Mouse (Mus musculus): Measurements from ENCODE around the gene Nfyc. TPM values are rescaled to one million over a fixed set of nuclear protein-coding genes. Genes with fewer than 3 reads are reported as not detected.
A peak's percentile ranks its signal among the peaks of the same experiment; 100 is the strongest.

Nfyc gene
- polyA plus RNA-seq, 1 experiment from 2014 or later: 102 TPM

DNA sequence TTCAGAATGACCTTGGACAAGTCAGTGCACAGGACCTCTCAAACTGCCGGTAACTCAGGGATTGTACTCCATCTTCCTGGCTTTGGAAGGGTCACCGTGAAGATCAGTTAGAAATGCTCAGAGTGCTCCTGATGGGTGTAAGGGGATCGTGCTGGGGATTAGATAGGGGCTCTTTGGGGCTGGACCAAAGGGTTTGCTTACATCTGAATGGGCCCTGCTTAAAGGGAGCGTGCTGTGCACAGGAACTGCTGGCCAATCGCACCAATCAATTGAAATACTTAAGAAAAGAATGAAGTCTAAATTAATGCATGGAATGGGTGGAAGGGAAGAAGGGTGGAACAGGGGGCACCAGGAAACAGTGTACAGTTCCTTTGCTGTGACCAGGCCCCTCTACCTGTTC is 75.6 kb downstream of the Nfyc start:
- no peak for ATAC-seq (ENCODE audit: insufficient number of reproducible peaks, insufficient read depth, low FRiP score, low read depth)
- Histone ChIP-seq H3K27me3 (ENCODE audit: control insufficient read depth, insufficient read depth, low read length) (no peaks in the 10 kb centered on the region), H3K27ac (ENCODE audit: low read length) (no peak overlapping the region), H3K9ac (replicated peaks; ENCODE audit: low read depth, low read length) (no peak overlapping the region), H3K4me1 (ENCODE audit: control insufficient read depth, insufficient read depth, low read length) (no peaks in the 10 kb centered on the region), H3K36me3 (ENCODE audit: control insufficient read depth, insufficient read depth, low read length) (peaks cover 33% of the 10 kb centered on the region), H3K4me3 (ENCODE audit: low read depth, low read length) (no peak overlapping the region), H3K9me3 (ENCODE audit: control insufficient read depth, low read depth, low read length) (no peaks in the 10 kb centered on the region), H3K4me2 (replicated peaks; ENCODE audit: low read depth, low read length) (no peak overlapping the region)
- 62% methylated on average over 5 of the region's 5 CpGs for WGBS

DNA sequence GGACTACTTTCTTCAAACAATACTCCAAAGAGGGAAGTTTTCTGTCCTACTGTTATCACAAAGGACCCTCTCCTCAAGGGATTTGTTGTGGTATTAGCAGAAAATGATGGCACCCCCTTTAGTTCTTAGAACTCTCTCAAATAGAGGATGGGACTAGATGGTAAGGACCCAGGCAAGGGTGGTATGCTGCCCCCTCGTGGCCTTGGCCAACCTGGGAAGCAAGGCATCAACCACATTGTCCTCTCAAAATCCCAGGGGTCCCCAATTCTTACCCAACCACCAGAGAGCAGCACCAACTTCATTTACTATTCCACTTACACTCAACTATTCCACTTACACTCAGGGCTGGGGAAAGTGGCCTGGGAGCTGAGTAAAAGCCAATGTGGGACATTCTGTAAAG is 76.1 kb downstream of the Nfyc start:
- H3K9ac ChIP-seq (replicated peaks; ENCODE audit: low read depth, low read length): no peak overlapping the region
- H3K27me3 ChIP-seq (ENCODE audit: control insufficient read depth, insufficient read depth, low read length): 0 out of 2 replicates have a peak, but pooled peaks cover under 1% of the 10 kb centered on the region
- H3K9me3 ChIP-seq (ENCODE audit: control insufficient read depth, low read depth, low read length): no peaks in the 10 kb centered on the region
- no peak overlapping the region for H3K4me2 ChIP-seq (replicated peaks; ENCODE audit: low read depth, low read length)
- H3K4me1 ChIP-seq (ENCODE audit: control insufficient read depth, insufficient read depth, low read length): no peaks in the 10 kb centered on the region
- 0% methylated on average over 1 of the region's 1 CpGs for WGBS
- H3K27ac ChIP-seq (ENCODE audit: low read length): no peak overlapping the region
- H3K36me3 ChIP-seq (ENCODE audit: control insufficient read depth, insufficient read depth, low read length): peaks cover 29% of the 10 kb centered on the region
- 0 out of 2 replicates have a peak, but pooled peaks have one; percentile 56 for ATAC-seq (ENCODE audit: insufficient number of reproducible peaks, insufficient read depth, low FRiP score, low read depth)
- H3K4me3 ChIP-seq (ENCODE audit: low read depth, low read length): no peak overlapping the region

DNA sequence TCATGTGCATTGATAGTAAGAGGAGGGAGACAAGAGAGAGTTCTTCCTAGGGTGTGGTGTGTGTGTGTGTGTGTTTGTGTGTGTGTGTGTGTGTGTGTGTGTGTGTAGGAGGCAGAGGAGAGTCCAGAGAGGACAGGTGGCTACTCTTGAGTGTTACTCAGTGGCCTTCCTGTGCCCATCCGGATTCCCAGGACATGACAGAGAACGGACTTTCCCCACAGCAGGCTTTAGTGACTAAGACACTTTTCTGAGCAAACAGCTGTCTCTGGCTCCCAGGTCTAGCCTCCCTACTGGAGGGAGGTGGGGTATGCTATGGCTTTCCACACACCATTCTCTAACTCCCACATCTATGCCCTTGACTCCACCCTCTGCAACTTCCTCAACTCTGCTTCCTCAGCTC is 81.8 kb downstream of the Nfyc start:
- WGBS: 31% methylated on average over 2 of the region's 2 CpGs
- Histone ChIP-seq H3K4me3 (ENCODE audit: low read depth, low read length) (no peak overlapping the region), H3K9ac (replicated peaks; ENCODE audit: low read depth, low read length) (no peak overlapping the region), H3K9me3 (ENCODE audit: control insufficient read depth, low read depth, low read length) (no peaks in the 10 kb centered on the region), H3K36me3 (ENCODE audit: control insufficient read depth, insufficient read depth, low read length) (no peaks in the 10 kb centered on the region), H3K4me2 (replicated peaks; ENCODE audit: low read depth, low read length) (no peak overlapping the region), H3K4me1 (ENCODE audit: control insufficient read depth, insufficient read depth, low read length) (peaks cover 5% of the 10 kb centered on the region; the same call in 1 of the 2 replicates), H3K27ac (ENCODE audit: low read length) (no peak overlapping the region), H3K27me3 (ENCODE audit: control insufficient read depth, insufficient read depth, low read length) (peaks cover 23% of the 10 kb centered on the region)
- no peak for ATAC-seq (ENCODE audit: insufficient number of reproducible peaks, insufficient read depth, low FRiP score, low read depth)

DNA sequence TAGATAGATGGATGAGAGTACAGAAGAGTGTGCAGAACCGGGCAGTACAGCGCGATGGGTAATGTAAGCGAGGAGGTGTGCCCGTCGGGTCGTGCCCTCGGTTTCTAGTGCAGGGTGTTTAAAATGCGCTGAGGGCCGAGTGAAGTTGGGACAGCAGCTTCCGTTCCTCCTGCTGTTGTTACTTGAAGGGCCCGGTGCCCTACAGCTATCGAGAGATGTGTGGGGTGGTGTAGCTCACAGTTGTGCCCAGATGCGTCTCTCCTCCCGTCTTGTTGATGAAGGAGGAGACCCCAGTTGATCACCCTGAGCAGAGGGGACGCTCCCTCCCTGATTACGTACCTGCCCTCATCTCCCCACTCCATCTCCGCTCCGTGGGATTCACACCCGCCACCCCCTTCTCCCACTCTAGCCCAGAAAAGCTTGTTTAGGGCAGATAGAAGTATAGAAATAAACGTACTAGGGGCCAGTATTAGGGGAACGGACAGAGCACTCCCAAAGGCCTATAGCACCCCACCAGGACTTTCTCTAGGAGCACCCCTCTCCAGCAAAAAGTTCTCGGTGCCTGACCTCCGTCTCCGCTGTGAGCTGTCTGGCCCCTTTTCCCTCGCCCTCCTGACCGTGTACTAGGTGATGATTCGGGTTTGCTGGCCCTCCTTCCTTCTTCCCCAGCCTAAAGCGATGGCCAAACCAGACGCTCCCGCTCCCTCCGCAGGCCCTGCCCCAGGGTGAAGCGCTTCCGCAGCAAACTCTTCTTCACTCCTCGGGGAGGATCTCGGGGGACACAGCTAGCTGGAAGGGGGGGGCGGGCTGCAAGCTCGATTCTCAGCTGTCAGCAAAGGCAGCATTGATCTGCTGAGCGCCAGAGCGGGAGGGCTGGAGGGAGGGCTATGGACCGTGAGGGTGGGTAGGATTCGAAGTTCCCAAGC is 83.2 kb downstream of the Nfyc start, which contains the start of gene Kcnq4:
TSS of gene Kcnq4 (minus strand) at position 672 of the 926 bp plus-strand sequence.
- Histone ChIP-seq H3K27me3 (ENCODE audit: control insufficient read depth, insufficient read depth, low read length) (peaks cover 23% of the 10 kb centered on the region), H3K27ac (ENCODE audit: low read length) (no peak within 1 kb of the TSS), H3K9ac (replicated peaks; ENCODE audit: low read depth, low read length) (no peak within 1 kb of the TSS; the same call in 1 of the 2 replicates), H3K4me2 (replicated peaks; ENCODE audit: low read depth, low read length) (peak within 1 kb of the TSS; percentile 100), H3K36me3 (ENCODE audit: control insufficient read depth, insufficient read depth, low read length) (no peaks in the 10 kb centered on the region), H3K4me1 (ENCODE audit: control insufficient read depth, insufficient read depth, low read length) (peaks cover 5% of the 10 kb centered on the region; the same call in 1 of the 2 replicates), H3K4me3 (ENCODE audit: low read depth, low read length) (peak within 1 kb of the TSS; percentile 49), H3K9me3 (ENCODE audit: control insufficient read depth, low read depth, low read length) (no peaks in the 10 kb centered on the region)
- 3% methylated on average over 42 of the region's 42 CpGs for WGBS
- ATAC-seq (ENCODE audit: insufficient number of reproducible peaks, insufficient read depth, low FRiP score, low read depth): no peak

- H3K27me3 ChIP-seq (ENCODE audit: control insufficient read depth, insufficient read depth, low read length): peaks cover 23% of the 10 kb centered on the region
- no peaks in the 10 kb centered on the region for H3K36me3 ChIP-seq (ENCODE audit: control insufficient read depth, insufficient read depth, low read length)
- H3K4me3 ChIP-seq (ENCODE audit: low read depth, low read length): peak overlapping the region; percentile 49
- H3K9me3 ChIP-seq (ENCODE audit: control insufficient read depth, low read depth, low read length): no peaks in the 10 kb centered on the region
- H3K27ac ChIP-seq (ENCODE audit: low read length): no peak overlapping the region
- WGBS: 0% methylated on average over 44 of the region's 75 CpGs
- H3K4me1 ChIP-seq (ENCODE audit: control insufficient read depth, insufficient read depth, low read length): peaks cover 5% of the 10 kb centered on the region; the same call in 1 of the 2 replicates
- H3K4me2 ChIP-seq (replicated peaks; ENCODE audit: low read depth, low read length): peak overlapping the region; percentile 100
- peak; percentile 38; the same call in 1 of the 2 replicates for ATAC-seq (ENCODE audit: insufficient number of reproducible peaks, insufficient read depth, low FRiP score, low read depth)
- H3K9ac ChIP-seq (replicated peaks; ENCODE audit: low read depth, low read length): no peak overlapping the region; the same call in 1 of the 2 replicates
Observed at GRCm38 (mm10) chr4:120747243-120747792, 84.1 kb downstream of the Nfyc start.

- Histone ChIP-seq H3K27ac (ENCODE audit: low read length) (no peak overlapping the region), H3K9me3 (ENCODE audit: control insufficient read depth, low read depth, low read length) (no peaks in the 10 kb centered on the region), H3K27me3 (ENCODE audit: control insufficient read depth, insufficient read depth, low read length) (peaks cover 23% of the 10 kb centered on the region), H3K4me1 (ENCODE audit: control insufficient read depth, insufficient read depth, low read length) (peaks cover 5% of the 10 kb centered on the region; the same call in 1 of the 2 replicates), H3K4me2 (replicated peaks; ENCODE audit: low read depth, low read length) (peak overlapping the region; percentile 100), H3K9ac (replicated peaks; ENCODE audit: low read depth, low read length) (no peak overlapping the region; the same call in 1 of the 2 replicates), H3K4me3 (ENCODE audit: low read depth, low read length) (peak overlapping the region; percentile 49), H3K36me3 (ENCODE audit: control insufficient read depth, insufficient read depth, low read length) (no peaks in the 10 kb centered on the region)
- peak; percentile 66 for ATAC-seq (ENCODE audit: insufficient number of reproducible peaks, insufficient read depth, low FRiP score, low read depth)
- whole genome bisulfite sequencing: 4% methylated on average over 37 of the region's 53 CpGs
Observed at GRCm38 (mm10) chr4:120746552-120747150, 84.7 kb downstream of the Nfyc start.

GRCm38 (mm10) chr4:120745731-120746551 is 85.4 kb downstream of the Nfyc start:
- ATAC-seq (ENCODE audit: insufficient number of reproducible peaks, insufficient read depth, low FRiP score, low read depth): no peak
- Histone ChIP-seq H3K9ac (replicated peaks; ENCODE audit: low read depth, low read length) (no peak overlapping the region), H3K27ac (ENCODE audit: low read length) (no peak overlapping the region), H3K9me3 (ENCODE audit: control insufficient read depth, low read depth, low read length) (no peaks in the 10 kb centered on the region), H3K27me3 (ENCODE audit: control insufficient read depth, insufficient read depth, low read length) (peaks cover 23% of the 10 kb centered on the region), H3K4me3 (ENCODE audit: low read depth, low read length) (peak overlapping the region; percentile 49), H3K4me2 (replicated peaks; ENCODE audit: low read depth, low read length) (peak overlapping the region; percentile 100), H3K36me3 (ENCODE audit: control insufficient read depth, insufficient read depth, low read length) (no peaks in the 10 kb centered on the region), H3K4me1 (ENCODE audit: control insufficient read depth, insufficient read depth, low read length) (peaks cover 5% of the 10 kb centered on the region; the same call in 1 of the 2 replicates)
- 46% methylated on average over 10 of the region's 10 CpGs for WGBS

Data from stomach, embryonic 14.5 days (tissue).